Comparison of ENCODE assay signal across 22 mouse cellular contexts in the genomic region with DNA sequence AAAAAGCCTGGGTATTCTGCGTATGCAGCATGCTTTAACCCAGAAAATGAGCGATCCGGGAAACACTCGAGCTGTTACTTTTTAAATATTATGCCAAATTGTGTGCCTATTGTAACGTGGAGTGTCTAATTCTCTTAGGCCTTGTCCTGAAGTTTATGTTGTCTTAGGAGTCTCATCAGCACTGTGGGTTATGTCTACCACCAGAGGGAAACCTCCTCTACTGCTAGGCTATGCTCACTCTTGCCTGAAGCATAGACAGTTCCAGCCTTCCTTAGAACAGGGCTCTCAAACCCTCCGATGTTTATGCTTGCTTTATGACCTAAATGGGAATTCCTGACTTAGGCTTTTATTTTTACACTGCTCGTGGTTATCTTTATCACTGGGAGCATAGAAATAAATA.
DNase-seq lines count a peak whose midpoint lies in the region; ATAC-seq and TF ChIP-seq lines count a peak whose summit lies in the region.
"Had no signal": no experiment of that assay in that cellular context is flagged by ENCODE, and none has a peak within 500 bp of the region (broad histone marks: within the 10 kb centered on the region; RNA-seq: fewer than 3 reads in every experiment).

No protein-coding gene starts in this region.

- no peaks in the 10 kb centered on the region for H3K27me3 ChIP-seq in kidney, embryonic 15.5 days
- no peaks in the 10 kb centered on the region for H3K27me3 ChIP-seq in lung, postnatal 0 days (replicated peaks; ENCODE audit: insufficient read depth, low read length)
- H3K27me3 ChIP-seq: megakaryocyte, embryonic 14.5 days; midbrain, embryonic 13.5 days; neural tube, embryonic 12.5 days; stomach, embryonic 15.5 days had no signal

- ATAC-seq in kidney, embryonic 15.5 days (replicated peaks; ENCODE audit: low FRiP score), result no peak
- no peak for ATAC-seq in lung, postnatal 0 days
- ATAC-seq: forebrain, embryonic 16.5 days; midbrain, embryonic 13.5 days had no signal

- 81% methylated on average over 7 of the region's 7 CpGs for WGBS in kidney, embryonic 15.5 days
- WGBS in lung, postnatal 0 days, result 82% methylated on average over 7 of the region's 7 CpGs

- H3K9ac ChIP-seq in kidney, embryonic 15.5 days, result no peak overlapping the region
- H3K9ac ChIP-seq in lung, postnatal 0 days (replicated peaks; ENCODE audit: low read depth), result no peak overlapping the region
- H3K9ac ChIP-seq: midbrain, embryonic 13.5 days; neural tube, embryonic 12.5 days; stomach, embryonic 15.5 days had no signal

- H3K4me3 ChIP-seq in gastrocnemius, adult 2 months, result no peak overlapping the region
- no peak overlapping the region for H3K4me3 ChIP-seq in kidney, embryonic 15.5 days (replicated peaks)
- H3K4me3 ChIP-seq in lung, postnatal 0 days (ENCODE audit: low read depth, low read length), result no peak overlapping the region
- H3K4me3 ChIP-seq: embryonic facial prominence, embryonic 10.5 days; limb, embryonic 10.5 days; megakaryocyte, embryonic 14.5 days; midbrain, embryonic 13.5 days; neural tube, embryonic 12.5 days; stomach, embryonic 15.5 days had no signal

- no peaks in the 10 kb centered on the region for H3K9me3 ChIP-seq in kidney, embryonic 15.5 days (replicated peaks)
- no peaks in the 10 kb centered on the region for H3K9me3 ChIP-seq in lung, postnatal 0 days (ENCODE audit: low read length)
- H3K9me3 ChIP-seq: embryonic facial prominence, embryonic 10.5 days; limb, embryonic 10.5 days; midbrain, embryonic 13.5 days; neural tube, embryonic 12.5 days; stomach, embryonic 15.5 days had no signal

- H3K36me3 ChIP-seq in kidney, embryonic 15.5 days, result no peaks in the 10 kb centered on the region
- no peaks in the 10 kb centered on the region for H3K36me3 ChIP-seq in lung, postnatal 0 days (ENCODE audit: insufficient read depth, low read length)
- H3K36me3 ChIP-seq: embryonic facial prominence, embryonic 10.5 days; limb, embryonic 10.5 days; midbrain, embryonic 13.5 days; neural tube, embryonic 12.5 days; stomach, embryonic 15.5 days had no signal

- no peak for DNase-seq in gastrocnemius, adult 2 months
- no peak for DNase-seq in gastrocnemius, adult 18-20 months (ENCODE audit: low spot score)
- DNase-seq in kidney, postnatal 4 days, result no peak
- no peak for DNase-seq in lung, postnatal 0 days (ENCODE audit: low spot score)
- DNase-seq in lung, postnatal 14 days, result no peak
- DNase-seq in frontal cortex, adult 2 months (ENCODE audit: extremely low spot score in 1 of 2, low spot score in 1 of 2), result no peak
- DNase-seq: adrenal gland, adult 2 months; cerebellum, adult 11 months; heart, postnatal 10 days; layer of hippocampus, adult 9-11 months; liver; thymus, adult 2 months; thymus, postnatal 4 days had no signal

- no peak for TF ChIP-seq EP300 in lung, postnatal 0 days (IDR thresholded peaks at IDR 0.05)

- 0 out of 2 replicates have a peak, but pooled peaks cover 4% of the 10 kb centered on the region for H3K4me1 ChIP-seq in kidney, embryonic 15.5 days
- H3K4me1 ChIP-seq in lung, postnatal 0 days (ENCODE audit: insufficient read depth, low read depth, low read length), result no peaks in the 10 kb centered on the region
- H3K4me1 ChIP-seq: embryonic facial prominence, embryonic 10.5 days; limb, embryonic 10.5 days; megakaryocyte, embryonic 14.5 days; midbrain, embryonic 13.5 days; neural tube, embryonic 12.5 days; stomach, embryonic 15.5 days had no signal

- intact Hi-C loops in gastrocnemius, adult 2 months (cut with DNase I), result no loop called here

- H3K27ac ChIP-seq in gastrocnemius, adult 2 months, result no peak overlapping the region
- peak overlapping the region; percentile 7; the same call in 1 of the 2 replicates for H3K27ac ChIP-seq in kidney, embryonic 15.5 days
- no peak overlapping the region for H3K27ac ChIP-seq in lung, postnatal 0 days (ENCODE audit: low read length)
- H3K27ac ChIP-seq: embryonic facial prominence, embryonic 10.5 days; limb, embryonic 10.5 days; midbrain, embryonic 13.5 days; neural tube, embryonic 12.5 days; stomach, embryonic 15.5 days had no signal

- no peak overlapping the region for H3K4me2 ChIP-seq in kidney, embryonic 15.5 days
- H3K4me2 ChIP-seq in lung, postnatal 0 days (replicated peaks; ENCODE audit: low read depth, low read length), result no peak overlapping the region
- H3K4me2 ChIP-seq: heart, embryonic 11.5 days; midbrain, embryonic 13.5 days; neural tube, embryonic 12.5 days; stomach, embryonic 15.5 days had no signal

- peak; percentile 28 for TF ChIP-seq CTCF in gastrocnemius, adult 2 months (IDR thresholded peaks at IDR 0.05)
- TF ChIP-seq CTCF in lung, postnatal 0 days (IDR thresholded peaks at IDR 0.05), result peak; percentile 42
